Mouse (Mus musculus) stomach, postnatal 0 days (tissue): ENCODE measurements at regions not wholly inside any gene's neighbourhood (a gene's known extent, or its start where the extent isn't known, plus 50 kb on each side); places are given as distances from the start of the nearest gene placed in this dataset.

Experiments
- CTCF ChIP-seq: IDR thresholded peaks from 2 replicates; pipeline ENCODE4 v1.5.1; 2016; ENCODE audit warnings: antibody characterized with exemption, low read depth, mild to moderate bottlenecking, moderate library complexity
- EP300 ChIP-seq: optimal IDR thresholded peaks from 2 replicates; pipeline ENCODE3; 2016; ENCODE audit warnings: antibody characterized with exemption

- TF ChIP-seq CTCF (no peak), EP300 (no peak)
These were observed 50.8 kb upstream of the Mboat1 start for GRCm38 (mm10) chr13:30085446-30085845.
